Comparison of ENCODE assay signal across 8 mouse cellular contexts in genomic region chr3:87616957-87617810, GRCm38 (mm10). TPM values are rescaled to one million over a fixed set of nuclear protein-coding genes. Genes with fewer than 3 reads are reported as not detected.
A peak's percentile ranks its signal among the peaks of the same experiment; 100 is the strongest.
DNase-seq lines count a peak whose midpoint lies in the region; ATAC-seq and TF ChIP-seq lines count a peak whose summit lies in the region.

TSS of gene Arhgef11 (plus strand) at chr3:87617559.

- H3K27me3 ChIP-seq in forebrain, embryonic 11.5 days (ENCODE audit: control insufficient read depth, insufficient read depth, low read length), result no peaks in the 10 kb centered on the region
- no peaks in the 10 kb centered on the region for H3K27me3 ChIP-seq in heart, embryonic 15.5 days
- H3K27me3 ChIP-seq in liver, embryonic 15.5 days, result peaks cover 39% of the 10 kb centered on the region
- no peaks in the 10 kb centered on the region for H3K27me3 ChIP-seq in neural tube, embryonic 12.5 days (replicated peaks)
- no peaks in the 10 kb centered on the region for H3K27me3 ChIP-seq in stomach, postnatal 0 days (ENCODE audit: control insufficient read depth, insufficient read depth, low read length)

- H3K4me1 ChIP-seq in forebrain, embryonic 11.5 days (replicated peaks; ENCODE audit: control insufficient read depth, insufficient read depth, low read length), result peaks cover 21% of the 10 kb centered on the region
- peaks cover 37% of the 10 kb centered on the region for H3K4me1 ChIP-seq in heart, embryonic 15.5 days (replicated peaks)
- peaks cover 30% of the 10 kb centered on the region for H3K4me1 ChIP-seq in liver, embryonic 15.5 days (replicated peaks)
- H3K4me1 ChIP-seq in neural tube, embryonic 12.5 days, result peaks cover 37% of the 10 kb centered on the region
- H3K4me1 ChIP-seq in stomach, postnatal 0 days (replicated peaks; ENCODE audit: control insufficient read depth, insufficient read depth), result peaks cover 4% of the 10 kb centered on the region; the same call in 1 of the 2 replicates

- peak; percentile 94 for ATAC-seq in forebrain, embryonic 11.5 days (replicated peaks; ENCODE audit: low FRiP score)
- peak; percentile 95 for ATAC-seq in heart, embryonic 15.5 days (replicated peaks; ENCODE audit: insufficient number of reproducible peaks, insufficient read depth, low FRiP score, low read depth)
- ATAC-seq in liver, embryonic 15.5 days (ENCODE audit: insufficient read depth), result peak; percentile 89
- ATAC-seq in neural tube, embryonic 12.5 days (ENCODE audit: low FRiP score, low read depth), result peak; percentile 93
- peak; percentile 94 for ATAC-seq in stomach, postnatal 0 days (ENCODE audit: low FRiP score, low TSS enrichment)

- H3K9ac ChIP-seq in forebrain, embryonic 11.5 days (ENCODE audit: low read length), result peak within 1 kb of the TSS; percentile 87
- peak within 1 kb of the TSS; percentile 96 for H3K9ac ChIP-seq in heart, embryonic 15.5 days
- peak within 1 kb of the TSS; percentile 67 for H3K9ac ChIP-seq in liver, embryonic 15.5 days
- peak within 1 kb of the TSS; percentile 93 for H3K9ac ChIP-seq in neural tube, embryonic 12.5 days
- H3K9ac ChIP-seq in stomach, postnatal 0 days (ENCODE audit: low read length), result peak within 1 kb of the TSS; percentile 93

- H3K27ac ChIP-seq in forebrain, embryonic 11.5 days (ENCODE audit: low read depth, low read length), result peak within 1 kb of the TSS; percentile 81
- peak within 1 kb of the TSS; percentile 95 for H3K27ac ChIP-seq in heart, embryonic 15.5 days
- peak within 1 kb of the TSS; percentile 74 for H3K27ac ChIP-seq in liver, embryonic 15.5 days (replicated peaks)
- peak within 1 kb of the TSS; percentile 87 for H3K27ac ChIP-seq in neural tube, embryonic 12.5 days
- H3K27ac ChIP-seq in stomach, postnatal 0 days (replicated peaks), result peak within 1 kb of the TSS; percentile 95

- DNase-seq in CD8-positive naive resting alpha-beta T cell, adult 2 months (ENCODE audit: low read depth in 2 of 2, low spot score in 2 of 2), result peak; percentile 17 to 40
- peak; percentile 48 for DNase-seq in c-Kit-positive CD71-negative TER-119-negative erythroid progenitor cells, embryonic 14.5 days (ENCODE audit: low read depth)
- DNase-seq in forebrain, embryonic 11.5 days (ENCODE audit: low spot score), result peak; percentile 93
- peak; percentile 85 to 95 for DNase-seq in kidney, postnatal 25 days
- peak; percentile 93 for DNase-seq in stomach, postnatal 0 days (ENCODE audit: low spot score)

- H3K4me2 ChIP-seq in forebrain, embryonic 11.5 days (ENCODE audit: low read depth, low read length, severe bottlenecking), result peak within 1 kb of the TSS; percentile 78
- H3K4me2 ChIP-seq in heart, embryonic 15.5 days, result peak within 1 kb of the TSS; percentile 90
- peak within 1 kb of the TSS; percentile 86 for H3K4me2 ChIP-seq in liver, embryonic 15.5 days
- H3K4me2 ChIP-seq in neural tube, embryonic 12.5 days (replicated peaks), result peak within 1 kb of the TSS; percentile 94
- peak within 1 kb of the TSS; percentile 89 for H3K4me2 ChIP-seq in stomach, postnatal 0 days (replicated peaks; ENCODE audit: low read depth)

- H3K4me3 ChIP-seq in forebrain, embryonic 11.5 days (ENCODE audit: low read depth, low read length), result peak within 1 kb of the TSS; percentile 78
- peak within 1 kb of the TSS; percentile 89 for H3K4me3 ChIP-seq in heart, embryonic 15.5 days
- H3K4me3 ChIP-seq in liver, embryonic 15.5 days (replicated peaks), result peak within 1 kb of the TSS; percentile 72
- H3K4me3 ChIP-seq in neural tube, embryonic 12.5 days, result peak within 1 kb of the TSS; percentile 76
- H3K4me3 ChIP-seq in stomach, postnatal 0 days (ENCODE audit: low read depth, low read length), result peak within 1 kb of the TSS; percentile 80

- 1% methylated on average over 74 of the region's 101 CpGs for WGBS in forebrain, embryonic 11.5 days
- WGBS in heart, embryonic 15.5 days, result 1% methylated on average over 90 of the region's 101 CpGs
- 1% methylated on average over 88 of the region's 101 CpGs for WGBS in liver, embryonic 15.5 days (ENCODE audit: insufficient replicate concordance)
- 2% methylated on average over 84 of the region's 101 CpGs for WGBS in neural tube, embryonic 12.5 days
- 2% methylated on average over 41 of the region's 101 CpGs for WGBS in stomach, postnatal 0 days

- no peak for TF ChIP-seq CTCF in stomach, postnatal 0 days (IDR thresholded peaks at IDR 0.05; ENCODE audit: low read depth)

- H3K36me3 ChIP-seq in forebrain, embryonic 11.5 days (ENCODE audit: control insufficient read depth, insufficient read depth, low read length), result no peaks in the 10 kb centered on the region
- no peaks in the 10 kb centered on the region for H3K36me3 ChIP-seq in heart, embryonic 15.5 days
- no peaks in the 10 kb centered on the region for H3K36me3 ChIP-seq in liver, embryonic 15.5 days (replicated peaks)
- no peaks in the 10 kb centered on the region for H3K36me3 ChIP-seq in neural tube, embryonic 12.5 days
- no peaks in the 10 kb centered on the region for H3K36me3 ChIP-seq in stomach, postnatal 0 days (ENCODE audit: control insufficient read depth, insufficient read depth, low read length)

- H3K9me3 ChIP-seq in forebrain, embryonic 11.5 days (ENCODE audit: control insufficient read depth, low read length), result no peaks in the 10 kb centered on the region
- H3K9me3 ChIP-seq in heart, embryonic 15.5 days (replicated peaks), result no peaks in the 10 kb centered on the region
- no peaks in the 10 kb centered on the region for H3K9me3 ChIP-seq in liver, embryonic 15.5 days (replicated peaks)
- no peaks in the 10 kb centered on the region for H3K9me3 ChIP-seq in neural tube, embryonic 12.5 days
- H3K9me3 ChIP-seq in stomach, postnatal 0 days (ENCODE audit: control insufficient read depth, low read length), result no peaks in the 10 kb centered on the region

- no peak for TF ChIP-seq EP300 in stomach, postnatal 0 days (optimal IDR thresholded peaks at IDR 0.05)

RNA-seq across cellular contexts. Expression of gene Arhgef11, which starts in this region (rescaled TPM):
- polyA plus RNA-seq in forebrain, embryonic 11.5 days (2014; fragmentation: Nextera tagmentation; extraction: Ambion mirVana), result 17.3 and 20.1 TPM in 2 replicates
- 7.5 and 10.8 TPM in 2 replicates for polyA plus RNA-seq in heart, embryonic 15.5 days (2015; fragmentation: Nextera tagmentation; extraction: Ambion mirVana)
- polyA plus RNA-seq in liver, embryonic 15.5 days (2015; fragmentation: Nextera tagmentation; extraction: Ambion mirVana), result 2.7 and 3.7 TPM in 2 replicates
- 23.6 and 27.1 TPM in 2 replicates for polyA plus RNA-seq in neural tube, embryonic 12.5 days (2016; fragmentation: Nextera tagmentation; extraction: Ambion mirVana)
- 5.9 and 6.1 TPM in 2 replicates for polyA plus RNA-seq in stomach, postnatal 0 days (2015; fragmentation: Nextera tagmentation; extraction: Ambion mirVana)

Comparison
In these comparisons a context has a peak if more than half of its experiments do, and no peak if none do; other contexts are left out.
1. Peak in every context shown above with its lines: DNase-seq, ATAC-seq, H3K4me3 ChIP-seq and H3K27ac ChIP-seq.
2. DNase-seq: peak in every context shown above with its lines; median percentile 93 in forebrain, embryonic 11.5 days; 93 in stomach, postnatal 0 days; 90 in kidney, postnatal 25 days; 48 in c-Kit-positive CD71-negative TER-119-negative erythroid progenitor cells, embryonic 14.5 days; 28 in CD8-positive naive resting alpha-beta T cell, adult 2 months.